Mouse (Mus musculus): ENCODE data around the gene Accs.

DNA sequence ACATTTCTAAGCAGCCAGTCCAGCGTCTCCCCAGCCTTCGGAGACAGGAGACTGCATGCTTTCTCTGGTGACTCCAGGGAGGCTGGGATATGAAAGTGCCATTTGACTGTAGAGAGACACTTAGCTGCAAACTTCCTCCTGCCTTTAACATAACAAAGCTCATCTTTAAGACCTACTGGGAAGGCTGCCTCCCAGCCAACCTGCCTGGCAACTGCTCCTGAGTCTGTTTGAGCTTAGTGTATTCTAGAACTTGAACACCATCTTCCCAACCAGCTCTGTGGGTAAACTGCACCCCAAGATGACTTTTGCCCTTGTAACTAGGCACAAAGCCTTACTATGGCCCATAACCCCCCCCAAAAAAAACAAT, 64.3 kb downstream of the Accs start:
- no peak for TF ChIP-seq GATA1 (IDR thresholded peaks at IDR 0.05; ENCODE audit: borderline replicate concordance, low read length)
- no peak for TF ChIP-seq FLI1 (IDR thresholded peaks at IDR 0.05; ENCODE audit: low read length)

Measured in megakaryocyte, embryonic 14.5 days (primary cell).